Mouse (Mus musculus) CH12.LX (cell line): ENCODE results near the gene Gm21188. TPM values are rescaled to one million over a fixed set of nuclear protein-coding genes. Genes with fewer than 3 reads are reported as not detected.

Source experiments
- polyA plus RNA-seq: library from polyadenylated mRNA; unstranded; fragments of >175 nt; gene quantifications from 2 replicates; pipeline ENCODE4 v1.2.1, GENCODE M21; 2012; ENCODE audit warnings: low read depth; ENCODE audit not compliant: insufficient read length
- total RNA-seq, 2 experiments: library from RNA; depleted of rRNA; stranded (reverse); fragments of 300-350 nt in 1 of 2; fragments of >200 nt in 1 of 2; gene quantifications; 2 replicates each; pipeline ENCODE4 v1.2.3; 2012 to 2014

Gene Gm21188
- total and polyA plus RNA-seq, 3 experiments = 0.82 to 1.5 (median 1.2) TPM

Other genes with a start within 250 kb of the Gm21188 start
- not detected in 2 replicates for gene AF067063, start 222.0 kb downstream of the Gm21188 start, total RNA-seq (2012; rRNA removed)
- not detected in 2 replicates for gene AF067063, start 222.0 kb downstream of the Gm21188 start, total RNA-seq (2014; rRNA removed)
- not detected in 2 replicates for gene AF067063, start 222.0 kb downstream of the Gm21188 start, polyA plus RNA-seq
- gene D13Ertd608e, start 216.2 kb downstream of the Gm21188 start, total RNA-seq (2012; rRNA removed) = not detected in 2 replicates
- not detected in 2 replicates for gene D13Ertd608e, start 216.2 kb downstream of the Gm21188 start, total RNA-seq (2014; rRNA removed)
- gene D13Ertd608e, start 216.2 kb downstream of the Gm21188 start, polyA plus RNA-seq = not detected in 2 replicates
- gene Tcstv1, start 157.4 kb downstream of the Gm21188 start, total RNA-seq (2012; rRNA removed) = not detected in 2 replicates
- not detected in 2 replicates for gene Tcstv1, start 157.4 kb downstream of the Gm21188 start, total RNA-seq (2014; rRNA removed)
- not detected in 2 replicates for gene Tcstv1, start 157.4 kb downstream of the Gm21188 start, polyA plus RNA-seq
- gene Gm21761, start 122.9 kb downstream of the Gm21188 start, total RNA-seq (2012; rRNA removed) = 78.3 and 103 TPM in 2 replicates
- 6.8 and 7.0 TPM in 2 replicates for gene Gm21761, start 122.9 kb downstream of the Gm21188 start, total RNA-seq (2014; rRNA removed)
- gene Gm21761, start 122.9 kb downstream of the Gm21188 start, polyA plus RNA-seq = 12.7 and 14.3 TPM in 2 replicates
- gene B020031M17Rik, start 101.4 kb downstream of the Gm21188 start, total RNA-seq (2012; rRNA removed) = 2.4 and 2.9 TPM in 2 replicates
- 0.88 TPM in 1 of 2 replicates, not detected in the other for gene B020031M17Rik, start 101.4 kb downstream of the Gm21188 start, total RNA-seq (2014; rRNA removed)
- 1.7 and 1.9 TPM in 2 replicates for gene B020031M17Rik, start 101.4 kb downstream of the Gm21188 start, polyA plus RNA-seq
- 0.34 TPM in 1 of 2 replicates, not detected in the other for gene Gm36079, start 25.2 kb downstream of the Gm21188 start, total RNA-seq (2012; rRNA removed)
- not detected in 2 replicates for gene Gm36079, start 25.2 kb downstream of the Gm21188 start, total RNA-seq (2014; rRNA removed)
- gene Gm36079, start 25.2 kb downstream of the Gm21188 start, polyA plus RNA-seq = 0.86 TPM in 1 of 2 replicates, not detected in the other
- gene Gm20767, start 88.1 kb upstream of the Gm21188 start, total RNA-seq (2012; rRNA removed) = 65.7 and 102 TPM in 2 replicates
- 2.1 and 5.1 TPM in 2 replicates for gene Gm20767, start 88.1 kb upstream of the Gm21188 start, total RNA-seq (2014; rRNA removed)
- gene Gm20767, start 88.1 kb upstream of the Gm21188 start, polyA plus RNA-seq = 4.8 and 8.4 TPM in 2 replicates
- gene Gm21818, start 120.2 kb upstream of the Gm21188 start, total RNA-seq (2012; rRNA removed) = 0.38 and 0.42 TPM in 2 replicates
- 0.64 and 1.3 TPM in 2 replicates for gene Gm21818, start 120.2 kb upstream of the Gm21188 start, total RNA-seq (2014; rRNA removed)
- 0.50 and 0.79 TPM in 2 replicates for gene Gm21818, start 120.2 kb upstream of the Gm21188 start, polyA plus RNA-seq
- 1.4 and 2.4 TPM in 2 replicates for gene Gm21762, start 163.8 kb upstream of the Gm21188 start, total RNA-seq (2012; rRNA removed)
- 20.0 and 20.3 TPM in 2 replicates for gene Gm21762, start 163.8 kb upstream of the Gm21188 start, total RNA-seq (2014; rRNA removed)
- gene Gm21762, start 163.8 kb upstream of the Gm21188 start, polyA plus RNA-seq = 11.1 and 16.4 TPM in 2 replicates
- gene Gm21731, start 186.9 kb upstream of the Gm21188 start, total RNA-seq (2012; rRNA removed) = not detected in 2 replicates
- not detected in 2 replicates for gene Gm21731, start 186.9 kb upstream of the Gm21188 start, total RNA-seq (2014; rRNA removed)
- gene Gm21731, start 186.9 kb upstream of the Gm21188 start, polyA plus RNA-seq = not detected in 2 replicates
- gene AF067061, start 210.9 kb upstream of the Gm21188 start, total RNA-seq (2012; rRNA removed) = 83.0 and 130 TPM in 2 replicates
- gene AF067061, start 210.9 kb upstream of the Gm21188 start, total RNA-seq (2014; rRNA removed) = 41.9 and 48.9 TPM in 2 replicates
- gene AF067061, start 210.9 kb upstream of the Gm21188 start, polyA plus RNA-seq = 33.8 and 34.6 TPM in 2 replicates
- gene BC147527, start 248.2 kb upstream of the Gm21188 start, total RNA-seq (2012; rRNA removed) = 17.2 and 22.4 TPM in 2 replicates
- 55.8 and 65.9 TPM in 2 replicates for gene BC147527, start 248.2 kb upstream of the Gm21188 start, total RNA-seq (2014; rRNA removed)
- gene BC147527, start 248.2 kb upstream of the Gm21188 start, polyA plus RNA-seq = 33.6 and 50.1 TPM in 2 replicates